Mouse (Mus musculus) spleen, adult 12 weeks (tissue): Measurements from ENCODE around the gene Mrps7.
"Not testable (repeated sequence)": the region's sequence is repeated elsewhere in the genome, so short reads cannot be mapped to it uniquely, and the experiment has no call there.

Experiments used
- DNase-seq: peaks from one replicate; pipeline ENCODE4 v3.0.0; 2022; ENCODE audit warnings: low spot score

Gene Mrps7

GRCm38 (mm10) chr11:115628465-115629101 is 24.9 kb downstream of the Mrps7 start:
- no peak for DNase-seq

- DNase-seq, result no peak
Observed at GRCm38 (mm10) chr11:115629734-115630531, 26.2 kb downstream of the Mrps7 start.

- peak; percentile 64 for DNase-seq
Observed at GRCm38 (mm10) chr11:115630532-115631504, 27.1 kb downstream of the Mrps7 start.

GRCm38 (mm10) chr11:115631505-115631890 is 27.8 kb downstream of the Mrps7 start:
- no peak for DNase-seq

GRCm38 (mm10) chr11:115632247-115632646 is 28.5 kb downstream of the Mrps7 start:
- no peak for DNase-seq

DNA sequence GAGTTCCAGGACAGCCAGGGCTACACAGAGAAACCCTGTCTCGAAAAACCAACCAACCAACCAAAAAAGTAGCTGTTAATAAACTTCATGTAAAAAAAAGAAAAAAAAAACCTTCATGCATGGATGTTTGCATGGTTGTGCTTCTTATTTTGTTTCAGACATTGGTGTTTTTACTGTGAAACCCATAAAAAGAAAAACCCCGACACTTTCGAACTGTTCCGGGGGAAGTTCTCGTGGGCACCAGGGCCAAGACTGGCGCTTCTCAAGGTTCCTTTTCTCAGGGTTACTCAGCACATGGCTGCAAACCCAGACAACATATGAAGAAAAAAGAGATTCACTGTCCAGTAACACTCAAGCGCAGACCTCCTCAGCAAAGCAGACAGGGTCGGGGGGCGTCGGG is 29.1 kb downstream of the Mrps7 start:
- DNase-seq, result no peak

GRCm38 (mm10) chr11:115634109-115634508 is 30.4 kb downstream of the Mrps7 start:
- no peak for DNase-seq

- DNase-seq, result no peak
Observed at GRCm38 (mm10) chr11:115635041-115635440, 31.3 kb downstream of the Mrps7 start.

DNA sequence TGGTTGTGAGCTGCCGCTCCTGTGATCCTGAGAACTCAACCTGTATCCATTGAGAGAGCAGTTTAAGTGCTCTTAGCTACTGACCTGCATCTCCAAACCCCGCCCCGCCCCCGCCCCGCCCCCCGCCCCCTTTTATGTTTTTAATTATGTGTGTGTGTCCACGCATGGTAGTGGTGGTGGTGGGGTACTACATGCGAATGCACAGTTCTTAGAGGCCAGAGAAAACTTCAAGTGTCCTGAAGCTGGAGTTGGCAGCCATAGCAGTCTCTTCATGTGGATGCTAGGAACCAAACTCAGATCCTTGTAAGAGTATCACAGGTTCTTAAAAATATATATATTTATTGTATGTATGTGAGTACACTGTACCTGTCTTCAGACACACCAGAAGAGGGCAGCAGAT is 31.8 kb downstream of the Mrps7 start:
- DNase-seq, result no peak

- no peak for DNase-seq
Observed at GRCm38 (mm10) chr11:115636960-115637359, 33.2 kb downstream of the Mrps7 start.

DNA sequence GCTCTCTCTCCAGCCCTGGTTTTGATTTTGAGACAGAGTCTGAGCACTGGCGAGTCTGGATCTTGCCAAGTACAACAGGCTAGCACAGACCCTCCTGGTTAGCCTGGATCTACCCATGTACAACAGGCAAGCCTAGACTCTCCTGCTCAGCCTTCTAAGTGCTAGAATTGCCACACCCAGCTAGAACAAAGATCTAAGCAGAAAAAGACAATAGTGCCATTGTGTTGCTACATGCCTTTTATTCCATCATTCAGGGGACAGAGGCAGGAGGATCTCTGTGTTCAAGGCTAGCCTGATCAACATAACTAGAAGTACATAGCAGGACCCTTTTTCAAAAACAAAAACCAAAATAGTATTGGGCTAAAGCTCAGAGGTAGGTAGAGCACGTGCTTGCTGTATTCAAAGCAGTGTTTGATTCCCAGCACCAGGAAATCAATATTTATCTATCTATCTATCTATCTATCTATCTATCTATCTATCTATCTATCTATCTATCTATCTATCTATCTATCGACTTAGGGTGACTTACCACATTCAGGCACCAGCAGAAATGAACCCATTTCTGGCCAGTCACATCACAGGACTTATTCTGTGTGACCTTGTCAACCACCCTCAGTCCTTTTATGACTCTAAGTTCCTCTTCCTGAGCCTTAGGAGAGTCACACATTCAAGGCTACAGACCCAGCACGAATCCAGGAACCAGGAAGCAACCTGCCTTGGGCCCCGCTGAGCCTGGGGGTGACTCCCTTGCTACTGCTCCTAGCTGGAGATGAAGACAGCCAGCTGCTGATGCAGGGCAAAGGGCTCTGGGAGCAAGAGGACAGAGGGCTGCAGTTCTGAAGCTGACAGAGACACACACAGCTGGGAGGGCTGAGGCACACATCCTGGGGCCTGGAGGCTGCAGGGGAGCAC is 35.0 kb downstream of the Mrps7 start:
- DNase-seq, result no peak

GRCm38 (mm10) chr11:115639540-115639939 is 35.8 kb downstream of the Mrps7 start:
- no peak for DNase-seq

DNA sequence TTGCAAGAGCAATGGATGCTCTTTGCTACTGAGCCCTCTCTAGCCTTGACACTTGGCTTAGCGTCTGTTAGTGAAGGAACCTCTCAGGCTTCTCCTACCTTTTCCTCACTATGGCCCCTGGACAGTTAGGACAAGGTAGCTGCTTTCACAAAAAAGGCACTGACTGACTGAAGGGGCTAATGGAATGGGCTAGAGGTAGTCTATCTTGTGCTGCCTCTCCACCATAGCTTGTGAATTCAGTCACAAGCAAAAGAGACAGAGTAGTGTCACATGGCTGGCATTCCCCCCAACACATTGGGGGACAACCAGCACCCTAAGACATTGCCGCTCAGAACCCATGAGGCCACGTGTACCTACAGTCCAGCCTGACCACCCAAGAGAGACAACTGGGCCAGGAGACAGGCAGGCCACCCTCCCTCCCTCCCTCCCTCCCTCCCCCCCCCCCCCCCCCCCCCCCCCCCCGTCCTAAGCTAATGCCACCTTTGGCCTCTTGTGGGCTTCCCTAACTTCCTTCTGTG is 36.6 kb downstream of the Mrps7 start:
- DNase-seq, result no peak

DNA sequence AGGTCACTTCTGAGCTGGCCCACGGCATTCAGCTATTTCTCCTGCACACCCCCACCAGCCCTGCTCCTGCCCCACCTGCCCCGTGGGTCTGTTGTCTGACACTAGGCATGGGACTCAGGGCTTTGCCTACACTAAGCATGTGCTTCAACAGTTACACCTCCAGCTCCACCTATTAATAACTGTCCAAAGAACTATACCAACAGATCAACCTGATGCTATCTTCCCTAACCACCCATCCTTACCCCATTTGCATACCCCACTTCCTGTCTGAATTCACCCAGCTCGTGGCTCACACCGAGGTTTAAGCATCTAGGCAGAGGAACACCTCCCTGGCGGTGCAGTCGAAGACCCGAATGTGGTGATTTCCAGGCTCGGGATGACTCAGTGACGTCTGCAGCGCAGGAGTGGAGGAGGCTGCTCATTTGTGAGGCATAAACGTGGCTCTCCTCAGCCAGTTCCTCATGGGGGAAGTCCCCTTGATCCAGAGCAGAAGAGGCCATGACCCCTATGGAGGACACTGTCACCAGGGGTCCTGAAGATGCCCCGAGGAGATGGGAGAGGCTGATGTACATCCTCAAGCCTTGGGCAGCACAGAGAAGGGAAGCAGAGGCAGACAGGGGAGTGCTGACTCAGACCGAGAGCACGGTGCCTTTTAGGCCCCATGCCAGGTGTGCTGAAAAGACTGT is 37.4 kb downstream of the Mrps7 start:
- DNase-seq, result peak; percentile 56

DNA sequence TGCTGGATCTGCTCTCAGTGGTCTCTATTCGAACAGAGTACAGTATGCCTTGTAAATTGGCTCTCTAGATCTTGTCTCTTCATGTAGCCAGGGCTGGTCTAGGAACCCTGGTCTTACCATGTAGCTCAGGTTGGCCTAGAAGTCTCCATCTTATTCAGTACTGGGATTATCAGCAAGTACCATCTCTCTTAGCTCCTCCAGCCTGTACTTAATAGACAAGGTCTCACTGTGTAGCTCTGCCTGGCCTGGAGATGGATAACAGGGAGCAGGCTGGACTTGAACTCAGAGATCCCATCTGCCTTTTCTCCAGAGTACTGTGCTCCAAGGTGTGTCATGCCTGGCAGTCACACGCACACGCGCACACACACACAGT is 37.9 kb downstream of the Mrps7 start:
- DNase-seq, result no peak

GRCm38 (mm10) chr11:115642705-115643104 is 39.0 kb downstream of the Mrps7 start:
- DNase-seq, result no peak

GRCm38 (mm10) chr11:115643265-115643664 is 39.5 kb downstream of the Mrps7 start:
- DNase-seq, result no peak

GRCm38 (mm10) chr11:115644308-115644707 is 40.6 kb downstream of the Mrps7 start:
- no peak for DNase-seq

- DNase-seq, result not testable (repeated sequence)
Observed at GRCm38 (mm10) chr11:115645498-115645897, 41.8 kb downstream of the Mrps7 start.

GRCm38 (mm10) chr11:115646439-115646838 is 42.7 kb downstream of the Mrps7 start:
- no peak for DNase-seq

DNA sequence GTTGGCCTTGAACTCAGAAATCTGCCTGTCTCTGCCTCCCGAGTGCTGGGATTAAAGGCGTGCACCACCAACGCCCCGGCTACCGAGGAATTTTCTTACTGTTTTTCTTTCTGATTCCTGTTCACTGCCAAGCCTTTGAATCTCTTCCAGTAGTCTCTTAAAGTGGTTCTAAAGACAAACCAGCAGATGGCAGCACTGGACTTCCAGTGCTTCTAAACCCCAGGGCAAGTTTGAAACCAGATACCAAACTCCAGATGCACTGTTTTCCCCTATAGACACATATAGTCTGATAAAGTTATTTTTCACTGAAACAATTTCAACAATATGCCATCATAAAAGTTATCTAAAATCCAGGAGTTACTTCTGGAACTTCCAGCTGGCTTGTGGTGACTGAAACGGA is 43.7 kb downstream of the Mrps7 start:
- no peak for DNase-seq
